Mouse (Mus musculus): ENCODE measurements around the gene Adh6a. TPM values are rescaled to one million over a fixed set of nuclear protein-coding genes. Genes with fewer than 3 reads are reported as not detected.

Gene Adh6a
- not detected in 2 replicates for total RNA-seq (2014; fragmentation: Nextera tagmentation)
- total RNA-seq (2017): not detected in 2 replicates

DNA sequence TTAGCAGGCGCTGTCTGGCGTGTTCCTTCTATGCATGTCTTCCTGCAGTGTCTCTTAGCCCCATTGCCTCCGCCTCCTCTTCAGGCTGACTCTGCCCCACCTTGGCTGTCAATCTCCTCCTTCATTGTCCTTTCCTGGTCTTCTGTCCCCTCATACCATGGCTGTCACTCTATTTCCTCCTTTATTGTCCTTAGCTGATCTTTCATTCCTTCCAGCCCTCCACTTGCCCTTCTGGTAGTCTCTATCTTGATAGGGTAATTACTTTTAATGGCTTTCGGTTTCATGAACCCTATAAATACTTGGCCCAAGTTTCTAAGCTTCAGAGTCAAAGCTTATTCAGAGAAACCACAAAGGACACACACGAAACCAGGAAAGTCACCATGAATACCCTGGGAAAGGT, at the start of gene Adh6a:
Gene Adh6a (plus strand): TSS at position 322 of the 400 bp plus-strand sequence.
- no peak for ATAC-seq (replicated peaks; ENCODE audit: low FRiP score, low TSS enrichment, poor library complexity, severe bottlenecking)

DNA sequence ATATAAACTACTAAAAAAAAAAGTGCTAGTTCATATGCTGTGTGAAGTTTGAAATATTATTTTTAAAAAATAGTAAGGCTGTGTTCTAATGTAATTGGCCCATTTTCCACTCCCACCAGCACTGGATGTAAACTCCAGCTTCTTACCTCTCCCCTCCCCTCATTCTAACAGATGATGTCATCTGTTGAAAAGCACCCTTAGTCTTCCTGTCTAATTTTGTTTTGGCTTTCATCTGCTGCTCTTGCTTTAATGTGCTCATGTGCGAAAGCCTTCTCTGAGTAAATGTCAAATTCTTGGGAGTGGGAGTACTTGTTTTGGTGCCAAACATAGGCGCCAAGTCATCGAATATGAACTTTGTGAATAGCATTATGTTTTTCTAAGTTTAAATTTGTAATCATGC, 48.4 kb upstream of the Adh6a start:
- ATAC-seq (replicated peaks; ENCODE audit: low FRiP score, low TSS enrichment, poor library complexity, severe bottlenecking): no peak

DNA sequence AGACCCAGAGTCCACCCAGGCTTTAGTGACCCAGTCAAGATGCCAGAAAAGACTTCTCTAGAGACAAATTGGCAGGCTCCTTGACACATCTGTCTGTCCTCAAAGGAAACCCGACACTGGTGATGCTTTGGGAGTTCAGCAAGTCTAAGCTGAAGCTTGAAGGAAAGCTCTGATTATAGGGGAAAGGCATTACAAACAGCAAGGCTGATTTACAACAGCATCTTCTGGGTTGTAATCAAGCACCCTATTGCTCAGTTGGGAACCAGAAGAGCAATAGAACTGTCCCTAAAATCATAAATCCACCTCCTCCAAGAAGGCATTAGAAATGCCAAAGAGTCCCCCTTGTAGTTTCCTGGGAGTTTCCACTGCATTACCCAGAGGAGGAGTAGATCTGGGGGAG, 42.6 kb upstream of the Adh6a start:
- ATAC-seq (replicated peaks; ENCODE audit: low FRiP score, low TSS enrichment, poor library complexity, severe bottlenecking): no peak

DNA sequence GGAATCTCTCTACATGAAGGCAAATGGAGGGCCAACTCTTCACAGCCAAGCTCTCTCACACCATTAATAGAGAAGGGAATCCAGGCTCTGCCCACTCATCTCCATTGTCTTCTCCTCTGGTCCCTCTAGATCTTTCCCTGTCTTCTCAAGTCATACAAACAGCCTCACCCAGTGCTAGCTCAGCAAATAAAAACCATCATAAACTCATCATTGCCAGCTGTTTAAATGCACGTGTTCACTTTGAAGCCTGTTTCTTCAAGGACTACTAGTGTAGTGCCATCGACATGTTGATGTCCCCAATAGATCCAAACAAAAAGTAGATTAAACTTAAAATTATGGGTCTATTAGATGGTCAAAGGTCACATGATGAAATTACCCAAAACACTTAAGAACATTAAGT, 41.8 kb upstream of the Adh6a start:
- no peak for ATAC-seq (replicated peaks; ENCODE audit: low FRiP score, low TSS enrichment, poor library complexity, severe bottlenecking)

DNA sequence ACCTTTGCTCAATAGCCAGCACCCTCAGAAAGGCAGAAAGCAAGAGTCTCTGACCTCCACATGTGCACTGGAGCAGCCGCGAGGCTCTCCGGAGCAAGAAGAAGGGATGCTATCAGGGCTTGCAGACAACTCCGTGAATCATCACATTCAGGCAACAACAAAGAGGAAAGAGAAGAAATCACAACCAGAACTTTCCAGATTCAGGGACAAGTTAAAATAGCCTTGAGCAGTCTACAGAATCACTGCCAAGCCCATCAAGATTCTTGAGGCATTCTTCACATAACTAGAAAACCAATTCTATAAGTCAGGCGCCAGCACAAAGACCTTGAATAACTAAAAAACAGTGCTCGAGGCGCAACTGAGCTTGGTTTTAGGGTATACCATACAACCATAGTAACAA, 40.0 kb upstream of the Adh6a start:
- ATAC-seq (replicated peaks; ENCODE audit: low FRiP score, low TSS enrichment, poor library complexity, severe bottlenecking): no peak

DNA sequence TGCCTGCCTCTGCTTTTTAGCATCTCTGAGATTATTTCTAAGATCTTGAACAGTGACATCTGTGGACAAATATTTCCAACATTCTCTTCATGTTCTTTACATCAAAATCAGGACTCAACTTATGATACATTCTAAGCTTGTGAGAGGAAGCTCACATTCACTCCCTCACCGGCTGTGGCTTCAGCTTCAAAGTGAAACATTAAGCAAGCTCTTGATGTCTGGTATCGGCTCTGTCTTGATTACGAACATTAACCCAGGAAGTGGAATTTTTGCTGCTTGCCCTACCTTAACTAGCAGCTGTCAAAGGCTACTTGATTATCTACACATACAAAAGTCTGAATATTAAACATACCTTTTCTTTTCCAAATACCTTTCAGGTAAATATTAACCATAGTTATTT, 38.0 kb upstream of the Adh6a start:
- no peak for ATAC-seq (replicated peaks; ENCODE audit: low FRiP score, low TSS enrichment, poor library complexity, severe bottlenecking)

DNA sequence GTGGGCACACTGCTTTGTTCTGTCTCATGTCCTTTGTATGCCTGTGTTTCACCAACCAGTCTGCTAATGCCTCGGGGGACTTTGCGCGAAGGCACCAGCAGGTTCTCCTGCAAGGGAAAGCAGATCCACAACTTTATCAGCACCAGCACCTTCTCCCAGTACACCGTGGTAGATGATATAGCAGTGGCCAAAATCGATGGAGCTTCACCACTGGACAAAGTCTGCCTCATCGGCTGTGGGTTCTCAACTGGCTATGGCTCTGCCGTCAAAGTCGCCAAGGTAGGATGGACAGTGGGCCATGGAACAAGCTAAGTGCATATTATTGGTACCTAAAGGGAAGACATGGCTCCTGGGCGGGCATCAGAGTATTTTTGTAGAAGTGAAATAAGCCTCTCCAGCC, 30.5 kb upstream of the Adh6a start:
- no peak for ATAC-seq (replicated peaks; ENCODE audit: low FRiP score, low TSS enrichment, poor library complexity, severe bottlenecking)

DNA sequence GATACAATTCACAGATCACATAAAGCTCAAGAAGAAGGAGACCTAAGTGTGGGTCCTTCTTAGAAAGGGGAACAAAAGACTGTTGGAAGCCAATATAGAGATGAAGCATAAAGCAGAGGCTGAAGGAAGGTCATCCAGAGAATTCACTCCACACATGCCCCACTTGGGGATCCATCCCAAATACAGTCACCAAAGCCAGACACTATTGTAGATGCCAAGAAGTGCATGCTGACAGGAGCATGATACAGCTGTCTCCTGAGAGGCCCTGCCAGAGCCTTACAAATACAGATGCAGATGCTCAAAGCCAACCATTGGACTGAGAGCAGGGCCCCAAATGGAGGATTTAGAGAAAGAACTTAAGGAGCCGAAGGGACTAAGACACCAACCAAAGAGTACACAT, 29.3 kb upstream of the Adh6a start:
- no peak for ATAC-seq (replicated peaks; ENCODE audit: low FRiP score, low TSS enrichment, poor library complexity, severe bottlenecking)

DNA sequence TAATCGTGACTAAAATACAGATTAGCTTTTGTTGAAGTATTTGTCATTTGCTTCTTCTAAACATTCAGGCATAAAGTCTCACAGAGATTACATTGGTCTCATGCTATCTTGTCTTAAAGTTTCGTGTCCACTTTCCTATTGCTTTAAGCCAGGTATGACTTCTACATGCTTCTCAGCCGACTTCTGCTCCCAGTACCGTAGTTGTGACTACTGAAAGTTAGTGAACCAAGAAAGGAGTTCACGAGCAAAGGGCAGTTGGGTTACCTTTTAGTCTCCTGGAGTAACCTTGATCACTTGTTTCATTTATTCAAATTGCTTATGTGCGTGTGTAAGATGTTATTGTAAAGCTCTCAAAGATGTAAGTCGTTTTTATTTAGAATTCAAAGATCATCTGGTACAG, 27.1 kb upstream of the Adh6a start:
- no peak for ATAC-seq (replicated peaks; ENCODE audit: low FRiP score, low TSS enrichment, poor library complexity, severe bottlenecking)

DNA sequence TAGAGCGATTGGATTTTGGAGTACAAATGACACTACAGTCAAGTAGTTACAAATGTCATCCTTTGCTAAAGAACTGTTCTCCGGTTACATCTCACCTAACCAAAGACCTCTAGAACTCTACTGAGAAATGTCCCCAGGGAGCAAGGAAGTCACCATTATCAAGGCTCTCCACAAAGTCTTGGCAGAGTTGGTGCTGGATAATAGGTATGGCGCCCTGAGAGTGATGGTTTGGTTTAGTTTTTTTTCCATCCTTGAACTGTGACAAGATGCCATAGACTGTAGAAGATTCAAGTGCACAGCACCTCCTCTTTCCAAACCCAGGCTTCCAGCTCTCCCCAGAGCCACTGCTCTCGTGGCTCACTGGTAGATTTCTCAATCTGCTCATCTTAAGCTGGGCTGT, 25.4 kb upstream of the Adh6a start:
- no peak for ATAC-seq (replicated peaks; ENCODE audit: low FRiP score, low TSS enrichment, poor library complexity, severe bottlenecking)

DNA sequence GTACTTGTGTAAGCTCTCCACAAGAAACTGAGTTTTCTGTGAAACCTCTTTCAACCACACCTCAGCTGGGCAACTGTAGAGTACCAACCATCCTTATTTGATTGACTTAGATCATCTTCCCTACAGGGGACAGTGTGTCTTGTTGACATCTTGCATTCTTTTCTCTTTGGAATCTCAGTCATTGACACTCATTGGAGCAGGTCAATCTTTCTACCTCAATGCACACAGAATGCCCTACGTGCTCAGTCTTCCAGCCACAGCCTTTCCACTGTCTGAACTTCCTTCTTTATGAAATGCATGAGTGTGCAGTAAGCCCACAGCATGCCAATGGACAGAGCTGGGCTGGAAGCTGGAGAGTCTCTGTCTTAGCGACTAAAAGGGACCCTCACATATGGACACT, 22.4 kb upstream of the Adh6a start:
- ATAC-seq (replicated peaks; ENCODE audit: low FRiP score, low TSS enrichment, poor library complexity, severe bottlenecking): no peak

DNA sequence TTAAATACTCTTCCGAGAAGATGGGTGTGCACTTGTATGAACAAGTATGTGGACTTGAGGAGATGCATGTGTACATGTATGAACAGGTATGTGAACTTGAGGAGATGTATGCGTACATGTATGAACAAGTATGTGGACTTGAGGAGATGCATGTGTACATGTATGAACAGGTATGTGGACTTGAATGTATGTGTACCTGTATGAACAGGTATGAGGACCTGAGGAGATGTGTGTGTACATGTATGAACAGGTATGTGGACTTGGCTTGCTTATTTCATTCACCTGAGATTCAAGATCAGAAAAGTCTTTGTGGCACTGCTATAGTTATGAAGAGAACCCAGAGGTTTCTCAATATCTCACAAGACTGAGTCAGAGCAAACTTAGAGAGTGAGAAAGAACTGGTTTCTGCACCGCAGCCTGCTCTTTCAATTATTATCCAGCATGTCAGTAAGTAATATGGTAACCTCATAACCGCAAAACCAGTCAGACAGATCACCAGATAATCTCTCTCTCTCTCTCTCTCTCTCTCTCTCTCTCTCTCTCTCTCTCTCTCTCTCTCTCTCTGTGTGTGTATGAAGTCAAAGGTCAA, 21.5 kb upstream of the Adh6a start:
- ATAC-seq (replicated peaks; ENCODE audit: low FRiP score, low TSS enrichment, poor library complexity, severe bottlenecking): no peak

DNA sequence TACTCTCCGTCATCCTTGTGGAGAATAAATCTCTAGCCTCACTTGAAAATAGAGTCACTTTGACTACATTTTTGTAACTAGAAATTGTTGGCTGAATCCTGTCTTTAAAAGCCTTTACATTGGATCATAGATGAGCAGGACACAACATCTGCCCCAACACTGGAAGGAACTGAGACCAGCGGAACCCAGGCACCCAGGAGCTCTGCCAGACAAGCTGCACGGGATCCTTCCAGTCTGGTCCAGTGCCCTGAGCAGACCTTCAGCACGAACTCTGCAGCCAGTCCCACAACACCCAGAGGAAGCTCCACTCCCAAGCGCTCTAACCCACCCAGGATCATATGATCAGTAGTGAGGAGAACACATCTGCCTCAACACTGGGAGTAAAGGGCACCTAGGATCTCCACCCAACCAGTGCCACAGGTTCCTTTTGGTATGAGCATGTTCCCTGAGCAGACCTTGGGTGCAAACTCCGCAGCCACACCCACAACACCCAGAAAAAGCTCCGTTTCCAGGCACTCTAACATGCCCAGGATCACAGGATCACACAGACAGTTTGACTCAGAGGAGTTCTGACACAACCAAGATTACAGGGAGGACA, 19.7 kb upstream of the Adh6a start:
- ATAC-seq (replicated peaks; ENCODE audit: low FRiP score, low TSS enrichment, poor library complexity, severe bottlenecking): no peak

DNA sequence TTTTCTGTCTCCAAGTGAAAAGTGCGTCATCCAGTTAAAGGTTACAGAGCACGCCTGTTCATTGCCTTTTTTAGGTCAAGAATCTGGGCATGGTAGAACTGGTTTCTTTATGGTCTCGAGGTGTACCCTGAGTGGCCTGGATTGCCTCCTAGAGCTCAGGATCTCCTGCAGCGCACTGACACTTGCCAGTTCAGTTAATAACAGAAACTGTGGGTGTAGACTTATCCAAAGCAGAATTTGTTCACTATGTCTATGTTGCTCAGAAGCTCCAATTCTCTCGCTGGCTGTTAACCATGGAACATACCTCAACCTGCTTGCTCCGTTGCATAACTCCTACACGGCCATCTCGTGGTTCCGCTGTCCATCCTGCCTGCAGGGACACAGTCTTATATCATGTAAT, 13.0 kb upstream of the Adh6a start:
- ATAC-seq (replicated peaks; ENCODE audit: low FRiP score, low TSS enrichment, poor library complexity, severe bottlenecking): no peak

DNA sequence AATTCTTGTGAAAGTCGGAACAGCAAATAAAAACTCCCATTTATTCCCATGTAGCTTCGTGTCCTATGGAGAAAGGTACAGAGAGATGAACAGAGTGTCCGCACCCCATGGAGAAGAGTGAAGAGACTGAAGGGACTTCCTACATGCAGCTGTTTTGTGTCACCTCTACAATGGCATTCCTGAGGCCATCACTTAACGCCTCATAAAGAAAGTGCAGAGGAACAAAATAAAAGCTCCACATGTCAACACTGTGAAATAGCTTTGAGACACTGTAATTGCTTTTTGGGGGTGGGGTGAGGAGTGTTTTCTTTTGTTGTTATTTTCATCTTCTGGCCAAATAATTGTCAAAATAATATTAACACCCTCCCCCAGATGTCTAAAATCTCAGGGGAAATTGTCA, 10.4 kb upstream of the Adh6a start:
- no peak for ATAC-seq (replicated peaks; ENCODE audit: low FRiP score, low TSS enrichment, poor library complexity, severe bottlenecking)

DNA sequence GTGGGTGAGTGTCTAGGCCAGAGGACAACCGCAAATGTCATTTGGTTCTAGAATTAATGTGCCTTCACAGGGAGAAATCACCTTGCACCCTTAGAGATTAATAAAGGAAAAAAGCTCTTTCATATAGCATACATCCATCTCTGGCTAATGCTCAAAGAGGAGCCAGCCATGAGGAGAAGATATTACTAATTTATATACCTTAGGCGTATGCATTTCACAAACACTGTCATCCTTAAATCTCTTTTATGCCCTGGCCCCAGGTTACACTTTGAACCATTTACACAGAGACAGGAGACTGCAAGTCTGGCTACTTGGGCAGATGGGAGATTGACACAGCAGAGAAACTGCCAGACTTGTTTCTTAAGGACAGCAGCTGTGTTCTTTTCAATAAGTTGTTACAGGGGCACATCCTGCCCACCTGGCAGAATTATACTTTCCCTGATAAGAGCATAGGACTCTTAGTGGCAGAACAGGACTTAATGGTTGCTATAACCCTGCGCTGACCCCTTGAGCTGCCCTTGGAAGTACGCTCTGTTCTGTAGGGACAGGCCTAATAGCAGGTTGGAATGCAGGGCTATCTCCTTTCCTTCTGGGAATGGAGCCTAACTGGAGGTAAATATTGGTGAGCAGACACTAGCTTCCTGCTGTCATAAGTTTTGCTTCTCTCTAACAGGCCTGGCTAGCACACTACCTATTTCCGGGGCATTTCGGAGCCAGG, 9.2 kb upstream of the Adh6a start:
- no peak for ATAC-seq (replicated peaks; ENCODE audit: low FRiP score, low TSS enrichment, poor library complexity, severe bottlenecking)

DNA sequence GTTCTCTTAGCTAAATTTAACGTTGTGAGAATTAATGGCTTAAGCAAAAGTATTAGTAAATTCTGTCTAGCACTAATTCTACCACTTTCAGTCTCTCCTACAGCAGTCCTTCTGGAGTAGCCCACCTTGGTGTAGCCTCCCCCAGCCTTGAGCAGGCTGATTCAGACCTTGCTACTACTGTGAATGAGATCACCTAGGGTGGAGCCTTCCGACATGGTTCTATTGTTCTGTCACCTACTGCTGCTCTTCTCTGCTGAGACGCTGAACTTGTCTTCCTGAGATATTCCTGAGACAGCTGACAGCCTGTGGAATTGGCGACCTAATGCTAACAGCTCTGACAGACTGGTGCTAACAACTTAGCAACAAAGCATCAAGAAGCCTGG, 8.6 kb upstream of the Adh6a start:
- ATAC-seq (replicated peaks; ENCODE audit: low FRiP score, low TSS enrichment, poor library complexity, severe bottlenecking): no peak

DNA sequence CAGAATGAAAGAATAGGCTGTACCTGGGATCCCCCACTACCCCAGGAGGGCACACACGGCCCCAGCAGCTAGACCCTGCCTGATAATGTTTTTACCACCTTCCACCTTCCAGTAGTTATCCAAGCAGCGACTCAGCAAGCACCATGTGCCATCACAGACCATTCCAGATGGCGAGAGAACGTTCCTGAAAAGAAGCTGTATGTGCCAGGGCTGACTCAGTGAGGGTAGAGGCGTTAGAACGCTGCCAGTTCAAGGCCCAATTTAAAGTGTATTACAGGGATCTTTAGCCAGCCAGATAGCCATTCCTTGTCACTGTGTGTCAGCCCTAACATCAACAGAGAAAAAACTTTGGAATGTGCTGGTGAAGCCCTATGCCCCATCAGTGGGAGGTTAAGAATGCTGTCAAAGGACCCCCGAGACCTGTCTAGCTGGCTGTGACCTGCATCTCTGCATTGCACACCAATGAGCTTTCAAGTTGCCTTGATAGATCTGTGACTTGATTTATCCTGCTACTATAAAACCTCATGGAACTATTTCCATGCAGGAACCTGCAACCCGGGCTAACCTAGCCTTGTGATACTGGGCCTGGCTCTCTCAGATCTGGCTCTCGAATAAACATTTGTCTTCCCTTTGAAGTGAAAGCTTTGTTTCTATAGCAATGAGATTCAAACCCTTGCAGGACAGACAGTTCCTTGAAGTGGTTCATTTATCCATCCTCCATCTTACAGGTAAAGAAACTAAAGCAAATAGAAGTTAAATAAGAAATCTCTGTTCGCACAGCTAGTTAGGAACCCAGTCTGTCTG, 7.4 kb upstream of the Adh6a start:
- no peak for ATAC-seq (replicated peaks; ENCODE audit: low FRiP score, low TSS enrichment, poor library complexity, severe bottlenecking)

DNA sequence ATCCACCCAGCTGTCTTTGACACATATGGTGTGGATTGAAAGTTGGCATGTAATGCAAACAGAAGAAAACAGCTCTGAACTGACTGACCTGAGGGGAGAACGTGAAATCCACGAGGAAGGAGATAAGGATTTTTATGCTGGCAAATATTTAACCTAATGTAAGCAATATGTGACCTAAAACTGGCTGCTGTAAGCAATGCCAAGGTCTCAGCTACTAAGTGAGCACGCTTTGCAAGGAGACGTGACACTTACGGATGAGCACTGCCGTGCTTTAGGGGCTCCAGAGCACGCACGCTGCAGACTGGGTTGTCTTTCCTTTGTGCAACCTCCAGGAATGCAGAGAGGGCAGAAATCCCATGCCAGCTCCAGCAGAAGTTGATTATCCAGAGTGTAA, 6.8 kb upstream of the Adh6a start:
- no peak for ATAC-seq (replicated peaks; ENCODE audit: low FRiP score, low TSS enrichment, poor library complexity, severe bottlenecking)

DNA sequence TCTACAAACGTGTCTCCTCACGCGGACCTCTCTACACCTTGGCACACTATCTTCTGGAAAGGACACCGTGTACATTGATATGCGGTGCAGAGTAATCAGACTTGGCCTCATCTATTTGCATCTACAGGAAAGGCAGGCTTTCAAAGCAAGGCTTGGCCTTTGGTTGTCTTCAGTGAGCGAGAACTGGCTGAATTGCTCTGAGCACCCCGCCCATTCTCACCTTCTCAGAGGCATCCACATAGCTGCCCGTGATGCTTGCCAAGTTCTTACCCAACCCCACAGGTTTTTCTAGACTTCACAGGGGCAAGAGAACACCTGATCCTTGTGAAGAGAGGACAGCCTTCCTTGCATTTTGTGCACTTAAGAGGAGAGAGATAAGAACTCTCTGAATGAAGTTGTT, 3.2 kb upstream of the Adh6a start:
- no peak for ATAC-seq (replicated peaks; ENCODE audit: low FRiP score, low TSS enrichment, poor library complexity, severe bottlenecking)
